Mouse (Mus musculus) thymus, adult 2 months (tissue): Measurements from ENCODE around the gene Vwa7.

Source experiments
- CTCF ChIP-seq: fragments of 200-500 bp; IDR thresholded peaks from 2 replicates; pipeline ENCODE4 v1.5.1; 2012; ENCODE audit warnings: mild to moderate bottlenecking, control low read depth, low read length, moderate library complexity, borderline replicate concordance; ENCODE audit not compliant: control insufficient read depth, poor library complexity, insufficient read depth; ENCODE audit errors: extremely low read depth
- POLR2A ChIP-seq: fragments of 200-500 bp; IDR thresholded peaks from 2 replicates; pipeline ENCODE4 v1.6.1; 2012; ENCODE audit warnings: mild to moderate bottlenecking, low read length, control low read depth, moderate library complexity; ENCODE audit not compliant: control insufficient read depth, poor library complexity, insufficient read depth; ENCODE audit errors: extremely low read depth

DNA sequence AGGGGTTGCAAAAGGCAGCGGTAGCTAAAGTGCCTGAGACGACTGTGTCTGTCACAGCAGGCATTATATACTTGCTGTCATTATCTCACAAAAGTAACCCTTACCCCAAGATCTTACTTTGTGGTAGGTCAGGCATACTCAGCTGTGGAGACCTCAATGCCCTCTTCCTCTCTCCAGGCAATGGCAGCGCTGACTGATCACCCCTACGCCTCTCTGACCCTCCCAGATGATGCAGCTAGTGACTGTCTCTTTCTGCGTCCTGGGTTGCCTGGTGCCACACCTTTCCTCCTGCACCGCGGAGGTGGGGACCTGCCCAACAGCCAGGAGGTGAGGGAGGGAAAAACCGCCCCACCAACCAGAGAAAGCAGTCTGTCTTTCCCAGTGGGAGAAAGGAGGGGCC, 44.9 kb downstream of the Vwa7 start:
- no peak for TF ChIP-seq CTCF
- no peak for TF ChIP-seq POLR2A
